Mouse (Mus musculus) cortical plate, adult 2 months (tissue): ENCODE data around the gene Cd164.

Experiments used
- CTCF ChIP-seq: fragments of 200-500 bp; IDR thresholded peaks from 2 replicates; pipeline ENCODE4 v1.5.1; 2011; ENCODE audit warnings: mild to moderate bottlenecking, control low read depth, low read length; ENCODE audit not compliant: insufficient read depth; ENCODE audit errors: extremely low read depth
- POLR2A ChIP-seq: fragments of 200-500 bp; IDR thresholded peaks from 2 replicates; pipeline ENCODE4 v1.6.1; 2011; ENCODE audit warnings: mild to moderate bottlenecking, low read length, control low read depth; ENCODE audit not compliant: insufficient read depth; ENCODE audit errors: extremely low read depth

DNA sequence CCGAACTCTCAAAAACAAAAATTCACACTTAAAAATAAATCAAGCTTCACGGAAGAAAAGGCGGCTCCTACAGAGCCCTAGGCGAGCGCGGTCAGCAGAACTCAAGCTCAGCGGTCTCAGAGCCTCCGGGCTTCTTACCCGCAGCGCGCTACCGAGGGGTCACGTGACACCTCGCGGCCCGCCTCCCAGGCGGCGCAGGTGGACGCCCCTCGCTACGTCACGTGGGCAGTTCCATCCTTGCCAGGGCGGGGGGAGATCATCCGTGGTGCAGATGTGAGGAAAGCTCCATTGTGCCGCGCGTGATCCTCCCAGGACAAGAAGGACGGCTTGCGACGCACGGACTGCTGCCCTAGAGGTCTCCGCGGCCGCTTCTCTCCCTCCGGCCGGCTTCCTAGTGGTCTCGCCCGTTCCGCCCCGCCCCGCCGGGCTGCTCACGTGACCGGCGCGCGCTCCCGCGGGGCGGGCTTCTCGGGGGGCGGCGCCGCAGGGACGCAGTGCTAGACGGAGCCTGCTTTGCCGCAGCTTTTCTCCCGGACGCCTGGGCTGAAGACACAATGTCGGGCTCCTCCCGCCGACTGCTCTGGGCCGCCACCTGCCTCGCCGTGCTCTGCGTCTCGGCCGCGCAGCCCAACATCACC, at the start of gene Cd164:
- TF ChIP-seq POLR2A = peak; percentile 92
- no peak for TF ChIP-seq CTCF
